Mouse (Mus musculus): ENCODE data around the gene Tmem80.

Tmem80 gene

DNA sequence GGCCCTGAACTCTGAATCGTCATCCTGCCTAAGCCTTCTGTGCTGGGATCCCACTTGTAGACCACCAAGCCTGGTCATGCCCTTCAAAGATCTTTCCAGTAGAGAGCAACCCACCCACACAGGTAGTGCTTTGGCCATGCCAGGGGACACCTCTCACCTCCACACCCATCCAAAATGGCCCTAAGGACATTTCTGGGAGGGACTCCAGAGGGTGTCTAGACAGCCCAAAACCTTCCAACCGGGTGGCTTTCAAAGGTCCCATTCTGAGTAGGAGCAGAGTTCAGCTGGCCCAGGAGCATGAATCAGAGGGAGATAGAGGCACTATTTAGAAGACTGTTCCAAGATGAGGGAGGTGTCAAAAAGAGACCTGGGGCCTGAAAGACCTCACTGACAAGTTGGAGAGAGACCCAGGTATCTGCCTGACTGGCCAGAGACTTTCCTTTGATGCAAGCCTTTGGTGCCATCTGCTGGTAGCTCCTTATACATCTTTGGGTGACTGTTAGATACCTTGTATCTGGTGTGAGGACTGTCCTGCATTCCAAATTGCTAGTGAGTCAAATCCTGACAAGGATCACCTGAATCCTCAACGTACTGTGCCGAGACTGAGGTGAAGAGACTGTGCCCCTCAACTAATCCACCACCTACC is 35.7 kb downstream of the Tmem80 start:
- DNase-seq (ENCODE audit: low read depth) = peak; percentile 80

DNA sequence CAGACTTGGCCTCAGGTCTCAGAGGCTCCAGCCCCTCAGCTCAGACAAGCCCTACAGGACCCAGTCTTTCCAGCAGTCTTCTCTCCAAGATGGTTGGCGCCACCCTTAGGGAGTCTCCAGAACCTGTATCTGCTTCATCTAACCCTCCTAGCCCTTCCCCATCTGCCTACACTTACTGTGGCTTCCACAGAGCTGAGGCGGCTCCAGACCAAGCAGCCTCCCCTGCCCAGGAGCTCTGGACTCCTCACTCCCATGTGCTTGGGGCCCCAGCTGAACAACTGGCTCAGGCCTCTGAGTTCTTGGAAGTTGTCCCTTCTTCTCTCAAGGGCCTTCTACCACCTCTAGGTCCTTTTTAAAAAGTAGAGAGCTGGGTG is 36.2 kb downstream of the Tmem80 start:
- DNase-seq (ENCODE audit: low read depth) = no peak

DNA sequence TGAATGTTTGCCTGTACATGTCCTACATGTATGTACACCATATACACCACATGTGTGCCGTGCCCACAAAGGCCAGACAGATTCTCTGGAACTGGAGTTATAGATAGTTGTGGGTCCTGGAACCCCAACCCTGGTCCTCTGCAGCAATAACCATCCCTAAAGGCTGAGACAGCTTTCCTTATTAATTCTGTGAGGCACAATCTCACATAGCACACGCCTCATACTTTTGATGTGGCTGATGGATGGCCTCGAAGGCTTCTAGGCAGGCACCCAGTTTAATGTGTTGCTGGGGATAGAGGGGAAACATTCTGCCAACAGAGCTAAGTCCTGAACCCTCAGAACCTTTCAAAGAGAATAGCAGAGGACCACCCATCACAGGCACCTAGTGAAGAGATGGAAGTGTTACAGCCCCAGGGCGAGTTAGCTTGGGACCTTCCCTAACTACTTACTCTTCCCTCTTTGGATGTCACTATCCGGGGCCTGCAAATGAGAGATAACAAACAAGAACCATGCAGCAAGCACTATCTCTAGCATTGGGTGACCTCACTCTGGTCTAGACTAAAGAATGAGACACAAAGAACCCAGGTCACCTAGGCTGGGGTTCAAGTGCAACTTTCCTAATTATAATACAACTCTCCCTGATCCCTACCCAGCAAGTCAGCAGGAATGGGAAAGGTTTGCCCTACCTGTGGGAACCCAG is 37.0 kb downstream of the Tmem80 start:
- no peak for DNase-seq (ENCODE audit: low read depth)

DNA sequence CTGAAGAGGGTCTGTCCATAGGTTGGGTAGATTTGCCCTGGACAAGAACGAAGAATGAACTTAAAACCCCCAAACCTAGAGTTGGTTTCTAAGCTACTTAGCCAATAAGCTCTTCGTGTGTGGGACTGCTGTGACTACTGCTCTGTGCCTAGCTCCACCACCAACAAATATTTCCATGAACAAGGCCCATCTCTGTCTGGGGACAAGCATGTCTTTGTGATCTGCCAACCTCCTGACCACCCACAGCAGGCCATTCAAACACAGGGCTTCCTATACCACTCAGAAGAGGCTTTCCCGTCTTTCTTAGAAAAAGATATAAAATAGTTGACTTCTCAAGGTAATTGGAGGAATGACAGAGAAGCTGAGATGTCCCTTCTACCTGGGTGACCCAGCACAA is 37.5 kb downstream of the Tmem80 start:
- no peak for DNase-seq (ENCODE audit: low read depth)

DNA sequence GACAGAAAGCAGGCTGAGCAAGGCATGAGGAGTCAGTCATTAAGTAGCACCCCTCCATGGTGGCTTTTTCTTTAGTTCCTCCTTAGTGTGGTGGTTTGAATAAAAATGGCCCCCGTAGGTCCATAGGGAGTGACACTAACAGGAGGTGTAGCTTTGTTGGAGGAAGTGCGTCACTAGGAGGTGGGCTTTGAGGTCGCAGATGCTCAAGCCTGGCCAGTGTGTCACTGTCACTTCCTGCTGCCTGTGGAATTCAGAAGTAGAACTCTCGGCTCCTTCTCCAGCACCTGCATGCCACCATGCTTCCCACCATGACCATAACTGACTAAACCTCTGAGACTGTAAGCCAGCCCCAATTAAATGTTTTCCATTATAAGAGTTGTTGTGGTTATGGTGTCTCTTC is 39.8 kb downstream of the Tmem80 start:
- DNase-seq (ENCODE audit: low read depth) = no peak

DNA sequence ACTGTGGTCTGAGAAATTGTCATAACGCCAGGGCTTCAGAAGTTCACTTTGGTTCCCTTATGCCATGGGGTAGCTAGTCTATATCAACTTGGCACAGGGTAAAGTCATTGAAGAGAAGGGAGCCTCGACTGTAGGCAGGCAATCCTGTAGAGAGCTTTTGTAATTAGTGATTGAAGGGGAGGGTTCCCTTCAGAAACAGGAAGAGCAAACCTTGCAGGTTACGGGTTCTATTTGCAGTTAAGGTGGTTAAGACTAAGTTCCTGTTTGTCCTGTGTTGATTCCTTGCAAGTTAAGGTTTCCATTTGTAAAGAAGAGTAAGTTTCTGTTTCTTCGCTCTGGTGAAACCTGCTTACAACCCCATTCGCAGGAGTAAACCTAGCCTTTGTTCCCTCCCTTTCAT is 42.4 kb downstream of the Tmem80 start:
- no peak for DNase-seq (ENCODE audit: low read depth)

DNA sequence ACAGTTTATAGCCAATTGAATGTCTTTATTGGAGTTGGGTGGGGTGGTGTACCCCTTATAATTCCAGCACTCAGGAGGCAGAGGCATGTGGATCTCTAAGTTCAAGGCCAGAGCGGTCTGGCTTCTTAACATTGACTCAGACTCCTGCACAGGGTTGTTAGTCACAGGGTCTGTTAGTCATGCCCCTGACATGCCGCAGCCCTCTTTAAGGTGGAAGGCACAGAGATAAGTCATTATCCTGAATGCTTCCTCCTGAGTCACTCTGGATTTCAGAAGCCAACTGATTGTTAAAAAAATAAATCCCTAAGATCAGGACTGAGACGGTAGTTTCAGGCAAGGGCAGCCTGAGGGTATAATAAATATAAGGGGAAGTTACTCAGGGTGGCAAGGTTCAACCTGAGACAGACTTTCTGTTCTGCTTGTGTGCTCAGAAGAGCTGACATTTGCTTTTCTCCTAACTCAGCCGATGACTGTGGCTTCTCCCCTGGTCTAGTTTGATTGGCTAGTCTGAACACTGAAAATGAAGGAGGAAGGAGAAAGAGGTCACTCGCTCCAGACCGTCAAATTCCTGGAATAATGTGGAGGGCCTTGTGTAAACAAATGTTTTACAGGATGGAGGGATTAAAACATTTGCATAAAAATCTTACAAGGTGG is 44.5 kb downstream of the Tmem80 start:
- no peak for DNase-seq (ENCODE audit: low read depth)

DNA sequence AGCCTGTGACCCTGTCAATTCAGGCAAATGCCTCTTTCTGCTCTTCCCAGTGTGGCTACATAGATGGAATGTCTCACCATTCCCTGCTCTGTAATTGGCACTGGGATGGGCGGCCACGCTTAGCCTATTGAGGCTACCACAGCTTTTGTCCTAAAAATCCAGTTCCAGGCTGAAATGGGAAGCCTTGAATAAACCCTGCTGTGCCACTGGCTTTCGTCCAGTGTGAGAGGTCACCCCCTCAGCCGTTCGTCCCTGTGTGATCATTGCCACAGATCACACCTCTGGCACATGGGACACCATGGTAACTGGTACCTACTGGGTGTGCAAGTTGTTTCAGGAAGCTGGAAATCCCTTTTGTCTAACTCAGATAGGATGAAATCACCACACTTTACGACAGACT is 46.1 kb downstream of the Tmem80 start:
- DNase-seq (ENCODE audit: low read depth) = no peak

DNA sequence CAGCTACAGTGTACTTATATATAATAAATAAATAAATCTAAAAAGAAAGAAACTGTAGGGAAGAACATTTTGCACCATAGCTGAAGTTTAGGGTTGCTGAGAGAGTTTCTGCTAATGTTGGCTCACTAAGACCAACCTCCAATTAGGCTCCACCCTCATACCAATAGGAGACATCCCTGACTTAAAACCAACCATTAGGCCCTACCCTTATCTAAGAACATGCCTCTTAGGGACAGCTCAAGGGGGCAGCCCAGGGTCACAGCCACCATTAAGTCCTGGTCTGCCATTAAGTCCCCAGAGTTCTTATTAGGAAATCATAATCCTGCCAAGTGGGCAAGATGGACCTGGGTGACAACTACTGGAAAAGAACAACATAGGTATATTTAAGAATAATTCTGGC is 46.9 kb downstream of the Tmem80 start:
- no peak for DNase-seq (ENCODE audit: low read depth)

DNA sequence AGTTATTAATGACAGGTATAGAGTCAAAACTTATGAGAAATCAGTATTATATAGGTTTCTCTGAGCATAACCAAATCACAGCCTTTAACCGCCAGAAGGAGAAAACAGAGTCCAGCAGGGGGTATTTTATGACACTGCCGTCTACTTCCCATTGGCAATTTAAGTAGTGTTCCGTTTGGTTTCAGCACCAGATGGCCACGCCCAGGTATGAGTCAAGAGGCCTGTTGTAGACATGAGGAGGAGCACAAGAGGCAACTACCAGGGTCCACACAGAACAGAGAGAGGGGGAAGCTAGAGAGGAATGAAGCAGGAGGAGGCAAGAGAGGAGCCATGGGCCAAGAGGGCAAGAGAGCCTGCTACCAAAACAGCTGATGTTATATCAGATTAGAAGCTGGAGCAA is 52.0 kb downstream of the Tmem80 start:
- DNase-seq (ENCODE audit: low read depth) = no peak

DNA sequence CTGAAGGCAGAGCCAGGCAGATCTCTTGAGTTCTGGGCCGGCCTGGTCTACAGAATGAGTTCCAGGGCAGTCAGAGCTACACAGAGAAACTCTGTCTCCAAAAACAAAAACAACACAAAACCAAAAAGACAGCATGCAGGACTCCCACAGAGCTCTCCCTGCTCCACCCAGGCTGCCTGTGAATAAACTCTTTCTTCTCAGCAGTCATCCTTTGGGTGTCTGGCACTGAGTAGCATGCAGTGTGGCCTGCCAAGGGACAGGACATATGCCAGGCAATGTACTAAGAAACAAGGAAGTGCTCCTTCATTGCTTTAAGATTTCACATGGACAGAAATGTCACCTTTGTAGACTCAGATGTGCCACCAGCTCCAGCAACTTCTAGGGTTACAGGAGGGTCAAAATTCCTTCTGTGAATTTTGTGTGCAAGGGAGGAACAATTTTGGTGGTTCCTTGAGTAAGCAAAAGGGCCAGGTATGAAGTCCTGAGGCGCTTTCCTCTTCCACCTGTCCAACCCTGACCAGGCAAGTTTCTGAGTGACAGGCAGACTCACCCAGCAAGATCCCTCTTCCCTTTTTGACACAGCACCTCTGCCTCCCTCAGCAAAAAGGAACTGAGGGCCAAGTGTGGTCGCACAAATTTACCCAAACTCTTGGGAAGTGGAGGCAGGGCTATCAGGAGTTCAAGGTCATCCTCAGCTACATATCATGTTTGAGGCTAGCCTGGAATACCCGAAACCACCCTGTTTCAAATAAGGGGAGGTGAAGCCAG is 53.7 kb downstream of the Tmem80 start:
- no peak for DNase-seq (ENCODE audit: low read depth)
